Mouse (Mus musculus) CH12.LX (cell line): ENCODE data around the gene Zfp609. TPM values are rescaled to one million over a fixed set of nuclear protein-coding genes. Genes with fewer than 3 reads are reported as not detected.

Source experiments
- DNase-seq: peaks from one replicate; pipeline ENCODE4 v3.0.0-alpha.2; 2013; ENCODE audit errors: extremely low read depth
- H3K27ac ChIP-seq: 2 replicates; pipeline ENCODE4 v1.5.1; 2012; ENCODE audit warnings: low read depth, mild to moderate bottlenecking, control low read depth, moderate library complexity; ENCODE audit not compliant: insufficient read depth
- H3K27me3 ChIP-seq: replicated peaks from 2 replicates; pipeline ENCODE3; 2012; ENCODE audit warnings: inconsistent platforms
- H3K36me3 ChIP-seq, 2 experiments: replicated peaks in 1 of 2; 2 replicates each; pipeline versions ENCODE3 to v1.6.1; 2012; ENCODE audit warnings: inconsistent platforms in 1 of 2, low read length in 1 of 2, mild to moderate bottlenecking in 1 of 2, mixed read lengths in 1 of 2, moderate library complexity in 1 of 2; ENCODE audit not compliant: control insufficient read depth in 1 of 2, insufficient read depth in 1 of 2
- H3K4me1 ChIP-seq, 2 experiments: 2 replicates each; pipeline ENCODE4 v1.6.1; 2012; ENCODE audit warnings: inconsistent platforms in 1 of 2, moderate library complexity in 1 of 2; ENCODE audit not compliant: insufficient read depth in 2 of 2, control insufficient read depth in 1 of 2
- H3K4me2 ChIP-seq: 2 replicates; pipeline ENCODE4 v1.6.1; 2012; ENCODE audit warnings: low read depth, mild to moderate bottlenecking, control low read depth; ENCODE audit not compliant: poor library complexity, insufficient read depth, severe bottlenecking
- H3K4me3 ChIP-seq, 3 experiments: fragments of 150-350 bp in 1 of 3; sonication (generic) in 1 of 3; replicated peaks in 1 of 3; 2 replicates each; pipeline versions ENCODE3 to v1.5.1; 2011 to 2012; ENCODE audit warnings: low read depth in 2 of 3, low read length in 2 of 3, mild to moderate bottlenecking in 2 of 3, moderate library complexity in 2 of 3, control low read depth in 1 of 3, improper control_type of control experiment in 1 of 3, inconsistent platforms in 1 of 3, mixed read lengths in 1 of 3; ENCODE audit not compliant: poor library complexity in 1 of 3
- H3K79me2 ChIP-seq: replicated peaks from 2 replicates; pipeline ENCODE4 v1.6.1; 2012; ENCODE audit warnings: mild to moderate bottlenecking, moderate library complexity; ENCODE audit not compliant: control insufficient read depth, poor library complexity, insufficient read depth, severe bottlenecking; ENCODE audit errors: extremely low read depth
- H3K9ac ChIP-seq: 2 replicates; pipeline ENCODE4 v1.6.1; 2012; ENCODE audit warnings: low read depth, mild to moderate bottlenecking, control low read depth, moderate library complexity; ENCODE audit not compliant: insufficient read depth
- H3K9me3 ChIP-seq: replicated peaks from 2 replicates; pipeline ENCODE3; 2012; ENCODE audit warnings: low read length, inconsistent platforms, mixed read lengths
- BHLHE40 ChIP-seq: IDR thresholded peaks from 2 replicates; pipeline ENCODE4 v1.6.1; 2011; ENCODE audit warnings: mild to moderate bottlenecking, low read depth, low read length, improper control_type of control experiment
- CHD1 ChIP-seq: IDR thresholded peaks from 2 replicates; pipeline ENCODE4 v1.6.1; 2012; ENCODE audit warnings: low read depth, low read length, improper control_type of control experiment, inconsistent platforms
- ELF1 ChIP-seq: IDR thresholded peaks from 2 replicates; pipeline ENCODE4 v1.6.1; 2014; ENCODE audit warnings: low read depth, mild to moderate bottlenecking, inconsistent platforms, low read length, improper control_type of control experiment
- JUND ChIP-seq: conservative IDR thresholded peaks from 2 replicates; pipeline ENCODE4 v1.6.1; 2011; ENCODE audit warnings: low read depth, low read length, improper control_type of control experiment
- MAX ChIP-seq: IDR thresholded peaks from 2 replicates; pipeline ENCODE4 v1.6.1; 2011; ENCODE audit warnings: low read length, improper control_type of control experiment
- MAZ ChIP-seq: IDR thresholded peaks from 2 replicates; pipeline ENCODE4 v1.6.1; 2012; ENCODE audit warnings: low read depth, mild to moderate bottlenecking, inconsistent platforms, low read length, improper control_type of control experiment, moderate library complexity
- MEF2A ChIP-seq: IDR thresholded peaks from 2 replicates; pipeline ENCODE4 v1.6.1; 2014; ENCODE audit warnings: low read depth, mild to moderate bottlenecking, inconsistent platforms, low read length, improper control_type of control experiment, borderline replicate concordance
- MYC ChIP-seq: IDR thresholded peaks from 2 replicates; pipeline ENCODE4 v1.6.1; 2011; ENCODE audit warnings: low read depth, mild to moderate bottlenecking, improper control_type of control experiment, low read length
- NRF1 ChIP-seq: IDR thresholded peaks from 2 replicates; pipeline ENCODE4 v1.6.1; 2014; ENCODE audit warnings: low read depth, mild to moderate bottlenecking, inconsistent platforms, low read length, improper control_type of control experiment, moderate library complexity
- PAX5 ChIP-seq: IDR thresholded peaks from 2 replicates; pipeline ENCODE4 v1.6.1; 2012; ENCODE audit warnings: low read length, inconsistent platforms, mixed read lengths
- RAD21 ChIP-seq: IDR thresholded peaks from 2 replicates; pipeline ENCODE4 v1.6.1; 2011; ENCODE audit warnings: low read depth, mild to moderate bottlenecking, low read length, improper control_type of control experiment, moderate library complexity
- SIN3A ChIP-seq: IDR thresholded peaks from 2 replicates; pipeline ENCODE4 v1.6.1; 2012; ENCODE audit warnings: low read length, improper control_type of control experiment, inconsistent platforms
- TBP ChIP-seq: conservative IDR thresholded peaks from 2 replicates; pipeline ENCODE4 v1.6.1; 2011; ENCODE audit warnings: low read depth, low read length, improper control_type of control experiment
- USF1 ChIP-seq: IDR thresholded peaks from 2 replicates; pipeline ENCODE4 v1.6.1; 2014; ENCODE audit warnings: low read depth, mild to moderate bottlenecking, inconsistent platforms, low read length, improper control_type of control experiment
- USF2 ChIP-seq: conservative IDR thresholded peaks from 2 replicates; pipeline ENCODE4 v1.6.1; 2011; ENCODE audit warnings: low read depth, low read length, improper control_type of control experiment
- ZC3H11A ChIP-seq: IDR thresholded peaks from 2 replicates; pipeline ENCODE4 v1.6.1; 2012; ENCODE audit warnings: low read depth, mild to moderate bottlenecking, inconsistent platforms, low read length, improper control_type of control experiment
- dilution Hi-C: fragments of 300-500 bp; cut with MboI; formaldehyde crosslinking; loops from 2 replicates; pipeline ENCODE4 v1.14.3; 2020; ENCODE audit warnings: low sequenced_read_pairs; ENCODE audit not compliant: extremely low pct_unique_long_range_greater_than_20kb, extremely low pct_ligation_motif_present
- in situ Hi-C: fragments of 300-500 bp; cut with MboI; formaldehyde crosslinking; loops from 3 replicates; pipeline ENCODE4 v1.14.3; 2019; ENCODE audit warnings: low sequenced_read_pairs, low pct_ligation_motif_present, low pct_unique_long_range_greater_than_20kb, mixed read lengths
- polyA plus RNA-seq: library from polyadenylated mRNA; unstranded; fragments of >175 nt; gene quantifications from 2 replicates; pipeline ENCODE4 v1.2.1, GENCODE M21; 2012; ENCODE audit warnings: low read depth; ENCODE audit not compliant: insufficient read length
- total RNA-seq, 2 experiments: library from RNA; depleted of rRNA; stranded (reverse); fragments of 300-350 nt in 1 of 2; fragments of >200 nt in 1 of 2; gene quantifications; 2 replicates each; pipeline ENCODE4 v1.2.3; 2012 to 2014

The Zfp609 gene
- total and polyA plus RNA-seq, 3 experiments = 1.2 to 15.4 (median 3.2) TPM

DNA sequence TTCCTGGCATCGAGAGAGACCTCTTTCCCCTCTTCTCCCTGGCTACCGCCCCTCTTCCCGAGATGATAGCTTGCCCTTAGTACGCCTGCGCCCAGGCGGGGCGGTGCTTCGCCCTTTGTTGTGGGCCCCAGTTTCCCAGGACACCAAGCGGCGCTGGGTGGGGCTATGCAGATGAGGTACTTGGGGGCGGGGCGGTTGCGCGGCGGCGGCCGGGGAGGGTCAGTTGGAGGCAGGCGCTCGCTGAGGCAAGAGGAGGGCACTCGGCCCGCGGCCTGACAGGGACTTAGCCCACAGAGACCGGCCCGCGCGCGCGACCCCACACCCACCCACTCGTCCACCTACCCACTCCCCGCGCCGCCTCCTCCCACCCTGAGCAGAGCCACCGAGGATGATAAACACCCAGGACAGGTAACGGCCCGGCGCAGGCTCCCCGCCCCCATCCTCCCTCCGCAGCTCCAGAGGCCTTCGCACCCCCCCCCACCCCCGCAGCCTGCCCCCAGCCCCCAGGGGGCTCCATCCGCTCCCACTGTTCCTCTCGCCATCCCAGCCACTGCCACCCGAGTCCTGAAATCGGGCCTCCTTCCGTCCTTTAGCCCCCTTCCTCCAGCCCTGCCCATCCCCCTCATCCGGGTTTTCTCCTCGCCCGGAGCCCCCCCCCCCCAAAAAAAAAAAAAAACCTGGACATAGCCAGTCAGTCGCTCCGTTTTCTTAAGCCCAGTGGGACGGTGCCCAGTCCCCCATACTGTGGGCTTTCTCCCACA is 150.8 kb downstream of the Zfp609 start (continued):
- TF ChIP-seq SIN3A = no peak
- TF ChIP-seq CHD1 = no peak
- TF ChIP-seq TBP = peak; percentile 61; the same call in 1 of the 2 replicates
- TF ChIP-seq JUND = no peak
- no peak for TF ChIP-seq MYC
- no peak for TF ChIP-seq BHLHE40
- 0 out of 2 replicates have a peak, but pooled peaks have one; percentile 11 for TF ChIP-seq MEF2A
- TF ChIP-seq PAX5 = no peak
- peak; percentile 44; the same call in 1 of the 2 replicates for TF ChIP-seq ELF1
- TF ChIP-seq MAZ = no peak
- no peak for TF ChIP-seq MAX
- TF ChIP-seq, all 38 proteins: peak for 10

DNA sequence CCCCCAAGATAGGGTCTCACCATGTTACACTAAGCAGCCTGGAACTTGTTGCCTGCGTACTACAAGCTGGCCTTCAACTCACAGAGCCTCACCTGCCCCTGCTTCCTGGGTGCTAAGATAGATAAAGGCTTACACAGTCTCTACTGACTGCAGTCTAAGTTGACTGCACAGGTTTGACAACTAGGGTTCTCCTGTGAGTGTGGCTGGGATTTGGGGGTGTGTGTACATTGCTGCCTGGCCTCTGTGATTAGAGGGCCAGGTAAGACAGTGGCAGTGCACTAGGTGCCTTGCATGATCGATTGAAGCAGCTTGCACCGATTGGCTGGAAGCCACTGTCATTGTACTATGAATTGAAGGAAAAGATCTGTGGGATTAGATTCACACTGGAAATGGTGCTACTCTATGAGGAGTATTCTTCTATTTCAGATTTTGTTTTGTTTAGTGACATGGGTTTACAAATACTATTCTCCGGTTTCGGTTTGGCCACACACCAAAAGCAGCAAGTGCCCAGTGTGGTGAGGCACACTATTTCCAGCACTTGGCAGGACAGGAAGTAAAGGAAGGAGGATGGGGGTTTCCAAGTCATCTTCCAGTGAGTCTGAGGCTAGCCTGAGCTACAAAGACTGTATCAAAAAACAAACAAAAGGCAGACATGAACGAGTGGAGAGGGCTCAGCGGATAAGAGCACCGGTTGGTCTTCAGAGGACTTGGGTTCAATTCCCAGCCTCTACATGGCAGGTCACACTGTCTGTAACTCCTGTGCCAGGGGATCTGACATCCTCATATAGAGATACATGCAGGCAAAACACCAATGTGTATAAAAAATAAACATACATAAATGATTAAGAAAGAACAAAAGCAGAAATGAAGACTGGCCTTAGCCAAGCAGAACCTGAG is 151.7 kb downstream of the Zfp609 start:
- Histone ChIP-seq H3K79me2 (peaks cover 4% of the 10 kb centered on the region), H3K27ac (no peak overlapping the region), H3K4me2 (peak overlapping the region; percentile 66), H3K9ac (peak overlapping the region; percentile 5), H3K9me3 (no peaks in the 10 kb centered on the region), H3K27me3 (no peaks in the 10 kb centered on the region), H3K36me3 (peaks cover 0 to 18% of the 10 kb centered on the region in 2 experiments), H3K4me1 (peaks cover 6 to 43% of the 10 kb centered on the region in 2 experiments)
- dilution Hi-C loops (no loop called here), in situ Hi-C loops (no loop called here)
- DNase-seq = peak; percentile 12
- TF ChIP-seq RAD21 (no peak), ZC3H11A (no peak), USF2 (no peak), TBP (no peak), NRF1 (no peak), USF1 (no peak)
- TF ChIP-seq, all 38 proteins: peak for 0
- peak overlapping the region; percentile 46 to 59 (median 51) for H3K4me3 ChIP-seq
